Mouse (Mus musculus): ENCODE measurements around the gene Exoc6b. TPM values are rescaled to one million over a fixed set of nuclear protein-coding genes. Genes with fewer than 3 reads are reported as not detected.
A peak's percentile ranks its signal among the peaks of the same experiment; 100 is the strongest.

Gene Exoc6b
- total RNA-seq, 1 experiment, result 19.8 TPM

GRCm38 (mm10) chr6:84736942-84737341 lies 332.4 kb downstream of the Exoc6b start:
- DNase-seq (ENCODE audit: low read depth, low spot score), result peak; percentile 21
- H3K4me3 ChIP-seq (ENCODE audit: insufficient read depth in 1 of 2, low read depth in 1 of 2, low read length in 2 of 2, poor library complexity in 1 of 2, severe bottlenecking in 1 of 2), result no peak overlapping the region

GRCm38 (mm10) chr6:84726876-84727275 lies 342.4 kb downstream of the Exoc6b start:
- Histone ChIP-seq H3K4me1 (ENCODE audit: control insufficient read depth in 2 of 2, insufficient read depth in 2 of 2, low read length in 2 of 2, poor library complexity in 1 of 2) (no peaks in the 10 kb centered on the region), H3K9me3 (ENCODE audit: control insufficient read depth, insufficient read depth, low read depth, low read length) (no peaks in the 10 kb centered on the region), H3K36me3 (ENCODE audit: control insufficient read depth, insufficient read depth, low read length, poor library complexity, severe bottlenecking) (no peaks in the 10 kb centered on the region), H3K9ac (ENCODE audit: insufficient read depth, low read depth, low read length, poor library complexity, severe bottlenecking) (no peak overlapping the region), H3K27ac (ENCODE audit: insufficient read depth, low read depth, low read length, poor library complexity, severe bottlenecking) (no peak overlapping the region), H3K4me3 (ENCODE audit: insufficient read depth in 1 of 2, low read depth in 1 of 2, low read length in 2 of 2, poor library complexity in 1 of 2, severe bottlenecking in 1 of 2) (no peak overlapping the region)
- no peak for DNase-seq (ENCODE audit: low read depth, low spot score)
- in situ Hi-C loops (cut with MboI; ENCODE audit: low sequenced_read_pairs in 2 of 2, unreplicated experiment in 2 of 2), result no loop called here
- TF ChIP-seq CHD2 (IDR thresholded peaks at IDR 0.05; ENCODE audit: low read depth, low read length) (no peak), ZNF384 (IDR thresholded peaks at IDR 0.05; ENCODE audit: low read depth, low read length) (no peak), MAFK (IDR thresholded peaks at IDR 0.05; ENCODE audit: insufficient read depth, low read depth, low read length) (no peak)

More at GRCm38 (mm10) chr6:84736942-84737341, 332.4 kb downstream of the Exoc6b start:
- no peak overlapping the region for H3K27ac ChIP-seq (ENCODE audit: insufficient read depth, low read depth, low read length, poor library complexity, severe bottlenecking)
- in situ Hi-C loops (cut with MboI; ENCODE audit: low sequenced_read_pairs in 2 of 2, unreplicated experiment in 2 of 2), result no loop called here
- TF ChIP-seq MAFK (IDR thresholded peaks at IDR 0.05; ENCODE audit: insufficient read depth, low read depth, low read length) (no peak), ZC3H11A (IDR thresholded peaks at IDR 0.05; ENCODE audit: borderline replicate concordance, low read depth, low read length) (peak; percentile 45; the same call in 1 of the 2 replicates), ZNF384 (IDR thresholded peaks at IDR 0.05; ENCODE audit: low read depth, low read length) (no peak), CHD2 (IDR thresholded peaks at IDR 0.05; ENCODE audit: low read depth, low read length) (no peak)
- H3K4me1 ChIP-seq (ENCODE audit: control insufficient read depth in 2 of 2, insufficient read depth in 2 of 2, low read length in 2 of 2, poor library complexity in 1 of 2), result no peaks in the 10 kb centered on the region
- H3K9me3 ChIP-seq (ENCODE audit: control insufficient read depth, insufficient read depth, low read depth, low read length), result no peaks in the 10 kb centered on the region
- H3K9ac ChIP-seq (ENCODE audit: insufficient read depth, low read depth, low read length, poor library complexity, severe bottlenecking), result no peak overlapping the region
- H3K36me3 ChIP-seq (ENCODE audit: control insufficient read depth, insufficient read depth, low read length, poor library complexity, severe bottlenecking), result no peaks in the 10 kb centered on the region

GRCm38 (mm10) chr6:84713171-84713570 lies 356.1 kb downstream of the Exoc6b start:
- Histone ChIP-seq H3K4me3 (ENCODE audit: insufficient read depth in 1 of 2, low read depth in 1 of 2, low read length in 2 of 2, poor library complexity in 1 of 2, severe bottlenecking in 1 of 2) (peak overlapping the region; percentile 31 to 47; a peak in 3 of 4 replicates), H3K9ac (ENCODE audit: insufficient read depth, low read depth, low read length, poor library complexity, severe bottlenecking) (peak overlapping the region; percentile 67), H3K36me3 (ENCODE audit: control insufficient read depth, insufficient read depth, low read length, poor library complexity, severe bottlenecking) (no peaks in the 10 kb centered on the region), H3K9me3 (ENCODE audit: control insufficient read depth, insufficient read depth, low read depth, low read length) (no peaks in the 10 kb centered on the region), H3K27ac (ENCODE audit: insufficient read depth, low read depth, low read length, poor library complexity, severe bottlenecking) (no peak overlapping the region), H3K4me1 (ENCODE audit: control insufficient read depth in 2 of 2, insufficient read depth in 2 of 2, low read length in 2 of 2, poor library complexity in 1 of 2) (no peaks in the 10 kb centered on the region)
- in situ Hi-C loops (cut with MboI; ENCODE audit: low sequenced_read_pairs in 2 of 2, unreplicated experiment in 2 of 2), result no loop called here
- no peak for DNase-seq (ENCODE audit: low read depth, low spot score)
- no peak for TF ChIP-seq CHD2 (IDR thresholded peaks at IDR 0.05; ENCODE audit: low read depth, low read length)
- no peak for TF ChIP-seq MAFK (IDR thresholded peaks at IDR 0.05; ENCODE audit: insufficient read depth, low read depth, low read length)
- no peak for TF ChIP-seq ZNF384 (IDR thresholded peaks at IDR 0.05; ENCODE audit: low read depth, low read length)
- no peak for TF ChIP-seq ZC3H11A (IDR thresholded peaks at IDR 0.05; ENCODE audit: borderline replicate concordance, low read depth, low read length)
- no peak for TF ChIP-seq HCFC1 (IDR thresholded peaks at IDR 0.05; ENCODE audit: borderline replicate concordance, insufficient read depth, low read length)

- Histone ChIP-seq H3K36me3 (ENCODE audit: control insufficient read depth, insufficient read depth, low read length, poor library complexity, severe bottlenecking) (no peaks in the 10 kb centered on the region), H3K9ac (ENCODE audit: insufficient read depth, low read depth, low read length, poor library complexity, severe bottlenecking) (no peak overlapping the region), H3K4me3 (ENCODE audit: insufficient read depth in 1 of 2, low read depth in 1 of 2, low read length in 2 of 2, poor library complexity in 1 of 2, severe bottlenecking in 1 of 2) (no peak overlapping the region), H3K4me1 (ENCODE audit: control insufficient read depth in 2 of 2, insufficient read depth in 2 of 2, low read length in 2 of 2, poor library complexity in 1 of 2) (no peaks in the 10 kb centered on the region), H3K9me3 (ENCODE audit: control insufficient read depth, insufficient read depth, low read depth, low read length) (no peaks in the 10 kb centered on the region), H3K27ac (ENCODE audit: insufficient read depth, low read depth, low read length, poor library complexity, severe bottlenecking) (no peak overlapping the region)
- TF ChIP-seq ZNF384 (IDR thresholded peaks at IDR 0.05; ENCODE audit: low read depth, low read length), result no peak
- TF ChIP-seq CHD2 (IDR thresholded peaks at IDR 0.05; ENCODE audit: low read depth, low read length), result no peak
- TF ChIP-seq MAFK (IDR thresholded peaks at IDR 0.05; ENCODE audit: insufficient read depth, low read depth, low read length), result no peak
- TF ChIP-seq ZC3H11A (IDR thresholded peaks at IDR 0.05; ENCODE audit: borderline replicate concordance, low read depth, low read length), result no peak
- no peak for TF ChIP-seq HCFC1 (IDR thresholded peaks at IDR 0.05; ENCODE audit: borderline replicate concordance, insufficient read depth, low read length)
- in situ Hi-C loops (cut with MboI; ENCODE audit: low sequenced_read_pairs in 2 of 2, unreplicated experiment in 2 of 2), result no loop called here
- no peak for DNase-seq (ENCODE audit: low read depth, low spot score)
Observed at GRCm38 (mm10) chr6:84710831-84711230, 358.5 kb downstream of the Exoc6b start.

- no peak overlapping the region for H3K4me3 ChIP-seq (ENCODE audit: insufficient read depth in 1 of 2, low read depth in 1 of 2, low read length in 2 of 2, poor library complexity in 1 of 2, severe bottlenecking in 1 of 2)
- H3K4me1 ChIP-seq (ENCODE audit: control insufficient read depth in 2 of 2, insufficient read depth in 2 of 2, low read length in 2 of 2, poor library complexity in 1 of 2), result no peaks in the 10 kb centered on the region
- no peak for DNase-seq (ENCODE audit: low read depth, low spot score)
- H3K27ac ChIP-seq (ENCODE audit: insufficient read depth, low read depth, low read length, poor library complexity, severe bottlenecking), result no peak overlapping the region
- no peak for TF ChIP-seq HCFC1 (IDR thresholded peaks at IDR 0.05; ENCODE audit: borderline replicate concordance, insufficient read depth, low read length)
- TF ChIP-seq ZC3H11A (IDR thresholded peaks at IDR 0.05; ENCODE audit: borderline replicate concordance, low read depth, low read length), result no peak
- no peak for TF ChIP-seq MAFK (IDR thresholded peaks at IDR 0.05; ENCODE audit: insufficient read depth, low read depth, low read length)
- no peak for TF ChIP-seq ZNF384 (IDR thresholded peaks at IDR 0.05; ENCODE audit: low read depth, low read length)
- no peak for TF ChIP-seq CHD2 (IDR thresholded peaks at IDR 0.05; ENCODE audit: low read depth, low read length)
- H3K36me3 ChIP-seq (ENCODE audit: control insufficient read depth, insufficient read depth, low read length, poor library complexity, severe bottlenecking), result no peaks in the 10 kb centered on the region
- in situ Hi-C loops (cut with MboI; ENCODE audit: low sequenced_read_pairs in 2 of 2, unreplicated experiment in 2 of 2), result no loop called here
- no peak overlapping the region for H3K9ac ChIP-seq (ENCODE audit: insufficient read depth, low read depth, low read length, poor library complexity, severe bottlenecking)
- H3K9me3 ChIP-seq (ENCODE audit: control insufficient read depth, insufficient read depth, low read depth, low read length), result no peaks in the 10 kb centered on the region
Observed at GRCm38 (mm10) chr6:84708631-84709030, 360.7 kb downstream of the Exoc6b start.

Data from ES-E14 (cell line).